Mouse (Mus musculus) lung, adult 2 months (tissue): ENCODE data around the gene Arhgap10.

Source experiments
- CTCF ChIP-seq: fragments of 200-500 bp; IDR thresholded peaks from 2 replicates; pipeline ENCODE4 v1.5.1; 2011; ENCODE audit warnings: mild to moderate bottlenecking, low read length, control low read depth; ENCODE audit not compliant: insufficient read depth
- POLR2A ChIP-seq: fragments of 200-500 bp; IDR thresholded peaks from 2 replicates; pipeline ENCODE4 v1.6.1; 2011; ENCODE audit warnings: low read depth, mild to moderate bottlenecking, control low read depth, low read length, borderline replicate concordance; ENCODE audit errors: extremely low read depth

DNA sequence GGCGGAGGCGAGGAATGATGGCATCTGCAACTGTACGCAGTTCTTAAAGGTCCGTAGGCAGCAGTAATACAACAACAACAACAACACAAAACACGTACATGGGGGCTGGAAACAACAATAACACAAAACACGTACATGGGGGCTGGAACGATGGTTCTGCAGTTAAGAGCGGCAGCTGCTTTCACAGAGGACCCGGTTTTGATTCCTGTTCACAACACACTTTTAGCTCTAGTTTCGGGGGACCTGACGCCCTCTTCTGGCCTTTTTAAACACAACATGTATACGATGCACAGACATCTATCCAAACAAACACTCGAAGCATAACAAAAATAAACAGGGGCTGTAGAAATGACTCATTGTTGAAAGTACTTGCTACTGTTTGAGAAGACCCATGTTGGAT lies 110.9 kb downstream of the Arhgap10 start:
- TF ChIP-seq CTCF = no peak
- TF ChIP-seq POLR2A = no peak
